Mouse (Mus musculus): Measurements from ENCODE around the gene B3glct. TPM values are rescaled to one million over a fixed set of nuclear protein-coding genes. Genes with fewer than 3 reads are reported as not detected.

Gene B3glct
- total and polyA plus RNA-seq, 2 experiments from 2014 or later, result 13.1 to 19.9 TPM

DNA sequence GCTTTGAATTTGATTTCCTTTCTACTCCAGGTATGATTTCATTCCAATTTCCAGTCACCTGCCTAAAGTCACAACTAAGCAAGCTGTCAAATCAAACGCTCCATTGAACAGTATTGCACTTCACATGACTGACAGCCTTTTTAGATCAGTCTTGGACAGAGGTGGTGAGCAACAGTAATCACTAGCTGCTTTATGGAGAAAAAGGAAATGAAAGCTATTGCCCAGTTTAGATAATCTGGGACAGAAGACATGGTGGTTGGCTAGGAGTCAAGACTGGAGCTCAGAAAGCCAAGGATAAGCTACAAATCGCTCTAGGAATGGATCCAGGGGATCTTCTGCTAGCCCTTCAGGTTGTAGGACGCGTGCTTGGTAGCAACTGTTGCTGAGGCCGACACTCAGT lies 14.6 kb upstream of the B3glct start:
- no peaks in the 10 kb centered on the region for H3K9me3 ChIP-seq (ENCODE audit: low read length)
- no peak overlapping the region for H3K4me2 ChIP-seq (ENCODE audit: low read depth)
- no peak overlapping the region for H3K27ac ChIP-seq (ENCODE audit: low read depth, low read length)
- WGBS, result 85% methylated on average over 5 of the region's 5 CpGs
- ATAC-seq (no peak), DNase-seq (no peak)
- H3K9ac ChIP-seq, result no peak overlapping the region
- H3K27me3 ChIP-seq (ENCODE audit: insufficient read depth, low read length), result no peaks in the 10 kb centered on the region
- TF ChIP-seq CTCF (IDR thresholded peaks at IDR 0.05; ENCODE audit: low read depth), result no peak
- H3K36me3 ChIP-seq (ENCODE audit: insufficient read depth), result no peaks in the 10 kb centered on the region
- H3K4me3 ChIP-seq (ENCODE audit: low read depth, low read length), result no peak overlapping the region
- no peaks in the 10 kb centered on the region for H3K4me1 ChIP-seq (ENCODE audit: insufficient read depth)

DNA sequence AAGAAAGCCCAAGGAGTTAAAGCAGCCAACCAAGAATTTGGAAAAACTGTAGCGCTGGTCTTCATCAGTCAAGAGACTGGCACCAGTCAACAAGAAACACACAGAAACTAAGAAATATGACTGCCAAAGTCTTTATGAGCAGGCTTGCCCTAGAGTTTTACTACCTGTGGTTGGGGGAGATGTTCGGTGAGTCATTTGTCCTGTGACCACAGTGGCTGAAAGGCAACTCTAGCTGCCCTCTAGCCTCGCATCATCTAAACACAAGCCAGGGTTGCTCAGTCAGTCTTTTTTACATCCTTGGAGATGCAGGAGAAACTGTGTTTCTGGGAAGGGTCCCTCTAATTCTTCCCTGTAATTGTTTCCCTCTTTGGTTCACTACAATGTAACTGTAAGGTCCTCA lies 834 bp upstream of the B3glct start:
- H3K27ac ChIP-seq (ENCODE audit: low read depth, low read length), result no peak overlapping the region
- H3K9me3 ChIP-seq (ENCODE audit: low read length), result no peaks in the 10 kb centered on the region
- H3K4me3 ChIP-seq (ENCODE audit: low read depth, low read length), result no peak overlapping the region
- no peak overlapping the region for H3K4me2 ChIP-seq (ENCODE audit: low read depth)
- no peaks in the 10 kb centered on the region for H3K4me1 ChIP-seq (ENCODE audit: insufficient read depth)
- H3K36me3 ChIP-seq (ENCODE audit: insufficient read depth), result no peaks in the 10 kb centered on the region
- WGBS, result 95% methylated on average over 3 of the region's 3 CpGs
- H3K27me3 ChIP-seq (ENCODE audit: insufficient read depth, low read length), result no peaks in the 10 kb centered on the region
- ATAC-seq (no peak), DNase-seq (no peak)
- no peak for TF ChIP-seq CTCF (IDR thresholded peaks at IDR 0.05; ENCODE audit: low read depth)
- no peak overlapping the region for H3K9ac ChIP-seq

DNA sequence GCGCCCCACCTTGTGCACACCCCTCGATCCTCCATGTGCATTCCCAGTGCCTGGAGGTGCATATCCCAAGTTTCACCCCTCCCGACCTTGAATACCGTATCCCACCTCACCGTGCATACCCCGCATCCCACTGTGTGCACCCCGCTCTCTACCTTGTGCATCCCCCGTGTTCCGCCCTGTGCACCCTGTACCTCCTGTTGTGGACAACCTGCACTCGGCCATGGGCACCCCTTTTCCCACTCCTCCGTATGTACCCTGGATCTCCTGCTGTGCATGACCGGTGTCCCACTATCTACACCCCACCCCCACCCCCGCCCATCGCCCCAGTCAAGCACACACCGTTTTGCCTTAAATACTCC lies 939 bp downstream of the B3glct start:
- H3K36me3 ChIP-seq (ENCODE audit: insufficient read depth), result no peaks in the 10 kb centered on the region
- H3K9ac ChIP-seq, result peak overlapping the region; percentile 74
- H3K4me1 ChIP-seq (ENCODE audit: insufficient read depth), result no peaks in the 10 kb centered on the region
- peak overlapping the region; percentile 79 for H3K4me3 ChIP-seq (ENCODE audit: low read depth, low read length)
- TF ChIP-seq CTCF (IDR thresholded peaks at IDR 0.05; ENCODE audit: low read depth), result no peak
- H3K9me3 ChIP-seq (ENCODE audit: low read length), result no peaks in the 10 kb centered on the region
- 3% methylated on average over 15 of the region's 15 CpGs for WGBS
- ATAC-seq (peak; percentile 21), DNase-seq (no peak)
- no peaks in the 10 kb centered on the region for H3K27me3 ChIP-seq (ENCODE audit: insufficient read depth, low read length)
- peak overlapping the region; percentile 93 for H3K4me2 ChIP-seq (ENCODE audit: low read depth)
- H3K27ac ChIP-seq (ENCODE audit: low read depth, low read length), result 0 out of 2 replicates have a peak overlapping the region, but pooled peaks have one; percentile 15

GRCm38 (mm10) chr5:149679362-149679761 lies 1.3 kb downstream of the B3glct start:
- ATAC-seq (no peak), DNase-seq (no peak)
- Histone ChIP-seq H3K27me3 (ENCODE audit: insufficient read depth, low read length) (no peaks in the 10 kb centered on the region), H3K27ac (ENCODE audit: low read depth, low read length) (no peak overlapping the region; the same call in 1 of the 2 replicates), H3K4me2 (ENCODE audit: low read depth) (peak overlapping the region; percentile 93), H3K9ac (peak overlapping the region; percentile 74), H3K4me1 (ENCODE audit: insufficient read depth) (no peaks in the 10 kb centered on the region), H3K36me3 (ENCODE audit: insufficient read depth) (no peaks in the 10 kb centered on the region), H3K4me3 (ENCODE audit: low read depth, low read length) (peak overlapping the region; percentile 79), H3K9me3 (ENCODE audit: low read length) (no peaks in the 10 kb centered on the region)
- 8% methylated on average over 12 of the region's 12 CpGs for WGBS
- no peak for TF ChIP-seq CTCF (IDR thresholded peaks at IDR 0.05; ENCODE audit: low read depth)

GRCm38 (mm10) chr5:149679886-149680285 lies 1.9 kb downstream of the B3glct start:
- DNase-seq, result no peak
- H3K9me3 ChIP-seq (ENCODE audit: low read length), result no peaks in the 10 kb centered on the region
- no peaks in the 10 kb centered on the region for H3K36me3 ChIP-seq (ENCODE audit: insufficient read depth)
- ATAC-seq, result no peak
- no peaks in the 10 kb centered on the region for H3K4me1 ChIP-seq (ENCODE audit: insufficient read depth)
- no peak overlapping the region for H3K4me3 ChIP-seq (ENCODE audit: low read depth, low read length)
- no peaks in the 10 kb centered on the region for H3K27me3 ChIP-seq (ENCODE audit: insufficient read depth, low read length)
- peak overlapping the region; percentile 9; the same call in 1 of the 2 replicates for H3K4me2 ChIP-seq (ENCODE audit: low read depth)
- 26% methylated on average over 7 of the region's 7 CpGs for WGBS
- no peak for TF ChIP-seq CTCF (IDR thresholded peaks at IDR 0.05; ENCODE audit: low read depth)
- H3K9ac ChIP-seq, result no peak overlapping the region
- H3K27ac ChIP-seq (ENCODE audit: low read depth, low read length), result no peak overlapping the region

- DNase-seq (no peak), ATAC-seq (no peak)
- Histone ChIP-seq H3K36me3 (ENCODE audit: insufficient read depth) (no peaks in the 10 kb centered on the region), H3K27ac (ENCODE audit: low read depth, low read length) (no peak overlapping the region), H3K4me3 (ENCODE audit: low read depth, low read length) (no peak overlapping the region), H3K4me1 (ENCODE audit: insufficient read depth) (no peaks in the 10 kb centered on the region), H3K4me2 (ENCODE audit: low read depth) (no peak overlapping the region), H3K27me3 (ENCODE audit: insufficient read depth, low read length) (no peaks in the 10 kb centered on the region), H3K9ac (no peak overlapping the region), H3K9me3 (ENCODE audit: low read length) (no peaks in the 10 kb centered on the region)
- WGBS, result 64% methylated on average over 5 of the region's 5 CpGs
- TF ChIP-seq CTCF (IDR thresholded peaks at IDR 0.05; ENCODE audit: low read depth), result no peak
Observed at GRCm38 (mm10) chr5:149680946-149681345, 2.9 kb downstream of the B3glct start.

GRCm38 (mm10) chr5:149689860-149690259 lies 11.8 kb downstream of the B3glct start:
- H3K9ac ChIP-seq, result no peak overlapping the region
- 77% methylated on average over 5 of the region's 5 CpGs for WGBS
- no peaks in the 10 kb centered on the region for H3K36me3 ChIP-seq (ENCODE audit: insufficient read depth)
- no peak overlapping the region for H3K4me2 ChIP-seq (ENCODE audit: low read depth)
- no peak for DNase-seq
- no peak overlapping the region for H3K27ac ChIP-seq (ENCODE audit: low read depth, low read length)
- H3K4me1 ChIP-seq (ENCODE audit: insufficient read depth), result peaks cover 5% of the 10 kb centered on the region; the same call in 1 of the 2 replicates
- H3K27me3 ChIP-seq (ENCODE audit: insufficient read depth, low read length), result no peaks in the 10 kb centered on the region
- no peak overlapping the region for H3K4me3 ChIP-seq (ENCODE audit: low read depth, low read length)
- no peak for TF ChIP-seq CTCF (IDR thresholded peaks at IDR 0.05; ENCODE audit: low read depth)
- no peaks in the 10 kb centered on the region for H3K9me3 ChIP-seq (ENCODE audit: low read length)
- ATAC-seq, result no peak
